Mouse (Mus musculus): ENCODE results near the gene Bag5. TPM values are rescaled to one million over a fixed set of nuclear protein-coding genes. Genes with fewer than 3 reads are reported as not detected.

The Bag5 gene
- total and polyA plus RNA-seq, 3 experiments, result 24.0 to 38.0 TPM; not detected in 1

GRCm38 (mm10) chr12:111758381-111759175, 45.5 kb upstream of the Bag5 start, which contains the start of gene Klc1 (continued):
- TF ChIP-seq SMC3 (IDR thresholded peaks at IDR 0.05; ENCODE audit: low read depth, low read length), result no peak
- TF ChIP-seq ETS1 (IDR thresholded peaks at IDR 0.05; ENCODE audit: low read depth, low read length), result no peak
- TF ChIP-seq JUND (IDR thresholded peaks at IDR 0.05; ENCODE audit: low read depth, low read length), result no peak
- TF ChIP-seq POLR2A (IDR thresholded peaks at IDR 0.05; ENCODE audit: control insufficient read depth in 1 of 2, insufficient read depth in 1 of 2, low read depth in 1 of 2, low read length in 2 of 2, poor library complexity in 1 of 2), result peak; percentile 83 to 91
- 0 out of 2 replicates have a peak, but pooled peaks have one; percentile 18 for TF ChIP-seq TCF12 (IDR thresholded peaks at IDR 0.05; ENCODE audit: low read depth, low read length)
- no peak for TF ChIP-seq RAD21 (IDR thresholded peaks at IDR 0.05; ENCODE audit: low read depth, low read length)
- TF ChIP-seq CHD1 (IDR thresholded peaks at IDR 0.05; ENCODE audit: low read depth, low read length), result no peak
- TF ChIP-seq TBP (IDR thresholded peaks at IDR 0.05; ENCODE audit: low read depth, low read length), result no peak
- TF ChIP-seq USF2 (IDR thresholded peaks at IDR 0.05; ENCODE audit: borderline replicate concordance in 1 of 2, insufficient read depth in 1 of 2, low read depth in 1 of 2, low read length in 2 of 2), result no peak
- TF ChIP-seq CHD2 (IDR thresholded peaks at IDR 0.05; ENCODE audit: low read length), result no peak
- no peak for TF ChIP-seq MYB (IDR thresholded peaks at IDR 0.05; ENCODE audit: low read depth, low read length)

- Histone ChIP-seq H3K4me3 (ENCODE audit: control insufficient read depth in 1 of 2, insufficient read depth in 1 of 2, low read depth in 2 of 2, low read length in 2 of 2) (peak overlapping the region; percentile 79 to 94), H3K4me1 (ENCODE audit: control insufficient read depth in 1 of 2, insufficient read depth in 2 of 2, low read length in 2 of 2) (peaks cover 9 to 18% of the 10 kb centered on the region in 2 experiments), H3K36me3 (ENCODE audit: control insufficient read depth in 1 of 2, insufficient read depth in 2 of 2, low read length in 2 of 2) (peaks cover 0 to 10% of the 10 kb centered on the region in 2 experiments; a peak in 2 of 4 replicates), H3K79me2 (ENCODE audit: control insufficient read depth, insufficient read depth, low read length, poor library complexity) (peaks cover 26% of the 10 kb centered on the region), H3K9me3 (replicated peaks; ENCODE audit: insufficient read depth, low read length) (no peaks in the 10 kb centered on the region), H3K9ac (ENCODE audit: control insufficient read depth, low read depth, low read length, poor library complexity, severe bottlenecking) (peak overlapping the region; percentile 86), H3K27me3 (ENCODE audit: control insufficient read depth in 1 of 2, insufficient read depth in 2 of 2, low read length in 2 of 2) (no peaks in the 10 kb centered on the region), H3K27ac (ENCODE audit: control insufficient read depth, low read depth, low read length) (no peak overlapping the region)
- DNase-seq (ENCODE audit: low read depth, low spot score), result no peak
- TF ChIP-seq GABPA (IDR thresholded peaks at IDR 0.05; ENCODE audit: low read depth, low read length) (no peak), BHLHE40 (IDR thresholded peaks at IDR 0.05; ENCODE audit: borderline replicate concordance, low read depth, low read length) (no peak), USF2 (IDR thresholded peaks at IDR 0.05; ENCODE audit: borderline replicate concordance in 1 of 2, insufficient read depth in 1 of 2, low read depth in 1 of 2, low read length in 2 of 2) (no peak), ZKSCAN1 (IDR thresholded peaks at IDR 0.05; ENCODE audit: low read depth, low read length) (no peak), CHD2 (IDR thresholded peaks at IDR 0.05; ENCODE audit: low read length) (no peak), ZMIZ1 (IDR thresholded peaks at IDR 0.05; ENCODE audit: low read depth, low read length) (no peak), ETS1 (IDR thresholded peaks at IDR 0.05; ENCODE audit: low read depth, low read length) (no peak), E2F4 (IDR thresholded peaks at IDR 0.05; ENCODE audit: borderline replicate concordance, low read depth, low read length) (no peak), MXI1 (IDR thresholded peaks at IDR 0.05; ENCODE audit: low read depth, low read length) (0 out of 2 replicates have a peak, but pooled peaks have one; percentile 10)
Observed at GRCm38 (mm10) chr12:111757561-111758325, 44.7 kb upstream of the Bag5 start.
